Mouse (Mus musculus) erythroblast, embryonic 14.5 days (primary cell): Measurements from ENCODE around the gene Zfp853. TPM values are rescaled to one million over a fixed set of nuclear protein-coding genes. Genes with fewer than 3 reads are reported as not detected.

ENCODE experiments used
- H3K27me3 ChIP-seq: 2 replicates; pipeline ENCODE4 v1.6.1; 2012; ENCODE audit warnings: inconsistent platforms; ENCODE audit not compliant: control insufficient read depth
- H3K36me3 ChIP-seq: 2 replicates; pipeline ENCODE4 v1.6.1; 2012; ENCODE audit warnings: mild to moderate bottlenecking, inconsistent platforms; ENCODE audit not compliant: control insufficient read depth
- H3K4me1 ChIP-seq: 2 replicates; pipeline ENCODE4 v1.6.1; 2012; ENCODE audit warnings: inconsistent platforms; ENCODE audit not compliant: control insufficient read depth
- H3K4me3 ChIP-seq: replicated peaks from 2 replicates; pipeline ENCODE3; 2012; ENCODE audit warnings: moderate library complexity, mild to moderate bottlenecking, inconsistent platforms
- H3K9me3 ChIP-seq: 2 replicates; pipeline ENCODE4 v1.6.1; 2012; ENCODE audit warnings: low read length, inconsistent platforms, mixed read lengths; ENCODE audit not compliant: control insufficient read depth
- GATA1 ChIP-seq: IDR thresholded peaks from 2 replicates; pipeline ENCODE4 v1.6.1; 2012; ENCODE audit warnings: low read length, inconsistent platforms, mixed read lengths
- TAL1 ChIP-seq: IDR thresholded peaks from 3 replicates; pipeline ENCODE4 v1.6.1; 2012; ENCODE audit warnings: low read length, inconsistent platforms, mixed read lengths
- polyA plus RNA-seq: library from polyadenylated mRNA; stranded (reverse); fragments of >175 nt; gene quantifications from 2 replicates; pipeline ENCODE4 v1.2.3, GENCODE M21; 2012

Gene Zfp853
- polyA plus RNA-seq, result 0.01 TPM in 1 of 2 replicates, not detected in the other

DNA sequence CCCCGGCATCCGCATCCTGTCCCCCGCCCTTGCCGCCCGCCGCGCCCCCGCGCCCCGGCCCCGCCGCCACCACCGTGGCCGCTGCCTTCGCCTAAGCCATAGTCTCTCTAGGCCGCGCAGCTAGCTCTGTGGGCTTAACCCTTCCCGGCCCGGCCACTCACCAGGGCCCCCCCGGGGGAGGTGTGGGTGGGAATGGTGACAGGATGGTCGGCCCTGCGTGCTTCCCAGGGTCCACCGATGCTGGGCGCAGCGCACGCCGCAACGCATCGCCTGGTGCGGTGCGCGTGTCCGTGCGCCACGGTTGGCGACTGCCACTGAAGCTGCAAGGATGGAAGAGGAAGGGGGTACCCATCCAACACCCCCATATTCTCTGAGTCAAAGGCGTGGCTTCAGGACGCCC, at the start of gene Zfp853:
Gene Zfp853, minus strand, starts transcription at position 220 of the 400 bp plus-strand sequence.
- H3K9me3 ChIP-seq, result peaks cover 16% of the 10 kb centered on the region
- H3K4me3 ChIP-seq, result no peak within 1 kb of the TSS
- TF ChIP-seq GATA1 (no peak), TAL1 (no peak)
- H3K4me1 ChIP-seq, result no peaks in the 10 kb centered on the region; the same call in 1 of the 2 replicates
- no peaks in the 10 kb centered on the region; the same call in 1 of the 2 replicates for H3K36me3 ChIP-seq
- H3K27me3 ChIP-seq, result peaks cover 66% of the 10 kb centered on the region

DNA sequence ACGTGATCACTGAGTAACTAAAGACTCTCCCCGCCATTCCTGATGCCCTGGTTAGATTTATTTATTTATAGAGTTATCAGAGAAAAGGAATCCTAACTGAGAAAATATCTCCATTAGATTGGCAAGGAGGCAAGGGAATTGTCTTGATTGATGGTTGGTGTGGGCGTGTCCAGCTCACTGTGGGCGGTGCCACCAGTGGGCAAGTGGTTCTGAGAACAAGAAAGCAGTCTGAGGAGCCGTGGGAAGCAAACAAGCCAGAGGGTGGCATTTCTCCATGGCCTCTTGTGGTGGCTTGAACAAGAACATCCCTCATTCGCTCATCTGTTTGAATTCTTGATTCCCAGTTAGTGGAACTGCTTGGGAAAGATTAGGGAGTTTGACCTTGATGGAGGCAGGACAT, 46.2 kb upstream of the Zfp853 start:
- Histone ChIP-seq H3K36me3 (no peaks in the 10 kb centered on the region), H3K27me3 (peaks cover 5% of the 10 kb centered on the region), H3K4me3 (no peak overlapping the region), H3K9me3 (no peaks in the 10 kb centered on the region), H3K4me1 (no peaks in the 10 kb centered on the region)
- TF ChIP-seq TAL1 (no peak), GATA1 (no peak)

- Histone ChIP-seq H3K4me3 (no peak overlapping the region), H3K4me1 (peaks cover 2% of the 10 kb centered on the region; the same call in 1 of the 2 replicates), H3K9me3 (no peaks in the 10 kb centered on the region), H3K36me3 (no peaks in the 10 kb centered on the region), H3K27me3 (peaks cover 4% of the 10 kb centered on the region)
- no peak for TF ChIP-seq GATA1
Observed at GRCm38 (mm10) chr5:143336559-143336958, 43.1 kb upstream of the Zfp853 start.

DNA sequence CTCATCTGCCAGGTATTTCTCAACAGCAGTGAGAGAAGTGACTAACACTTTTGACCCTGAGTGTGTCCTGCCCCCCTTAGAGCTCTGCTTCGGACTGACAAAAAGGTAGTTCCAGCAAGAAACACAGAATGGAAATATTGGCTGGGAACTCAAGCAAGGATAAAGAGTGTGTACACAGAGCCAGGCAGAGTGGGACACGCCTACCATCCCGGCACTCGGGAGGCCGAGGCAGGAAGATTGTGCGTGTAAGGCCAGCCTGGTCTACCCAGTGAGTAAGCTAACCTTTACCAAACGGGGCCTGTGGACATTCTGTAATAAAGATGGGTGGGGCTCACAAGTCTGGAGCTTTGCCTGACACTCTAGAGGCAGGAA, 41.7 kb upstream of the Zfp853 start:
- Histone ChIP-seq H3K36me3 (no peaks in the 10 kb centered on the region), H3K27me3 (peaks cover 4% of the 10 kb centered on the region; the same call in 1 of the 2 replicates), H3K4me1 (peaks cover 5% of the 10 kb centered on the region), H3K9me3 (no peaks in the 10 kb centered on the region), H3K4me3 (no peak overlapping the region)
- no peak for TF ChIP-seq TAL1
- TF ChIP-seq GATA1, result no peak

DNA sequence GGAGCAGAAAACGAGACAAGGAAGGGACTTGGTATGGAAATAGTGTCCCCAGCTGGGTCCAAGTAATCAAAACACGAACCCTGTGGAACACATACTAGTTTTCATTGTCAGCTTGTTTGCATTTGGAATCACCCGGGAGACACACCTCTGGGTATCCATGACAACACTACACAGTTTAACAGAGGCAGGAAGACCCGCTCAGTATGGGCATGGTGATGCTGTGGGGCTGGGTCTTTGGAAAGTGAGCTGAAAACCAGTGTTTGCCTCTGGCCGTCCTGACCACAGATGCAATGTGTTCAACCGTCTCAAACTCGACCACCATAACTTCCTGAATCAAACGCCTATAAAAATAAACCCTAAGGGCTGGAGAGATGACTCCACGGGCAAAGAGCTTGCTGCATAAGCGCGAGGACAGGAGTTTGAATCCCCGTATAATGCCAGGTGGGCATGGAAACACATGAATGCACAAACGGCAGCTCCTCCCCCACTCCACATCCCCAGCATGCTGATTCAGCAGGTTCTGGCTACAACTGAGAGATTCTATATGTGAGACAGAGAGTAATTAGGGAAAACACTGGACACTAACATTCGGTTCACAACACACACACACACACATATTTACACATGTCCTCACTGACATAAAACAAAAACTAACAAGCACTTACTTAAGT, 41.1 kb upstream of the Zfp853 start:
- no peaks in the 10 kb centered on the region for H3K9me3 ChIP-seq
- no peaks in the 10 kb centered on the region for H3K36me3 ChIP-seq
- H3K4me3 ChIP-seq, result no peak overlapping the region

GRCm38 (mm10) chr5:143333872-143334271, 40.4 kb upstream of the Zfp853 start:
- TF ChIP-seq GATA1 (no peak), TAL1 (no peak)
- Histone ChIP-seq H3K4me3 (no peak overlapping the region), H3K4me1 (peaks cover 12% of the 10 kb centered on the region), H3K36me3 (no peaks in the 10 kb centered on the region), H3K27me3 (peaks cover 4% of the 10 kb centered on the region; the same call in 1 of the 2 replicates), H3K9me3 (no peaks in the 10 kb centered on the region)

More for the DNA sequence above, 41.1 kb upstream of the Zfp853 start:
- Histone ChIP-seq H3K27me3 (peaks cover 4% of the 10 kb centered on the region; the same call in 1 of the 2 replicates), H3K4me1 (peaks cover 10% of the 10 kb centered on the region)
- TF ChIP-seq TAL1 (no peak), GATA1 (no peak)

DNA sequence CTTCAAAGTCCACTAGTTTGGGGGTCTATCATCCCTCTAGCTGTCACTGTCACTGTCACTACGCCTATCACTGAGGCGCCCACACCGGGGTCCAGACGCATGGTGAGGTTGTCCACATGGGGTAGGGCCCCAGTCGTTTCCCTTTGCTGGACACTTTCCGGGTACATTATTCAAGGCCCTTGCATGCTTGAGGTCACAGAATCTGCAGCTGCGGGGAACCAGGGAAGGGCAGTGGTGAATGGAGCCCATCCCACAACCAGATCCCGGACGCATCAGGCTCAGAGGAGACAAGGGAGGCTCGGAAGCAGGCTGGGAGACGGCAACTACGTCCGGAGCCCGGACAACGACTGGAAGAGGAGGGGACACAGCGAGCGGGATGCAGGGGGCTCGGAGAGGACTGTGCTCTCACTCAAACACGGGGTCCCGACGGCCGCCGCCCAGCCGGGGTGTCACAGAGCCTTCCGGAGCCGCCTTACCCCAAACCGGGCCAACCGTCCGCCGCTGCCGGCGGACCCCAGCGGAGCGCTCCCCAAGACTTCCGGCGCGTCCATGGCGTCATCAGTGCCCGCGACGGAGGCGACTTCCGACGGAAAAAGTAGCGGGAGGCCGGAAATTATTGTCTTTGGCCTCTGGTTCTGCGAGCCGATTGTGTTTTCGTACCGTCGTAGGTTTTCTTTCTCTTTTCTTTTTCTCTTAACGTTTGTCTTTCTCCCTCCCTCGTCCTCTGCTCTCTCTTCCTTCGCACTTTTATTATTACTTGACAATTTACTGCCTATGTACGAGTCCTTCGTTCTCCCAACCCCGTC, 35.5 kb upstream of the Zfp853 start, which contains the start of gene Zdhhc4:
Gene Zdhhc4, minus strand, starts transcription at position 567 of the 806 bp plus-strand sequence.
- H3K4me1 ChIP-seq, result peaks cover 29% of the 10 kb centered on the region

GRCm38 (mm10) chr5:143317288-143317610, 23.8 kb upstream of the Zfp853 start:
- Histone ChIP-seq H3K9me3 (no peaks in the 10 kb centered on the region), H3K4me1 (peaks cover 34% of the 10 kb centered on the region), H3K36me3 (peaks cover 81% of the 10 kb centered on the region), H3K4me3 (no peak overlapping the region), H3K27me3 (no peaks in the 10 kb centered on the region)
- TF ChIP-seq GATA1 (no peak), TAL1 (no peak)

More for the DNA sequence above, 35.5 kb upstream of the Zfp853 start, which contains the start of gene Zdhhc4:
- H3K36me3 ChIP-seq, result peaks cover 35% of the 10 kb centered on the region
- no peaks in the 10 kb centered on the region for H3K9me3 ChIP-seq
- no peaks in the 10 kb centered on the region for H3K27me3 ChIP-seq
- peak within 1 kb of the TSS; percentile 79 for H3K4me3 ChIP-seq
- TF ChIP-seq GATA1 (no peak), TAL1 (no peak)

- H3K36me3 ChIP-seq, result peaks cover 81% of the 10 kb centered on the region
- no peaks in the 10 kb centered on the region for H3K27me3 ChIP-seq
- H3K4me1 ChIP-seq, result peaks cover 38% of the 10 kb centered on the region
- no peak overlapping the region for H3K4me3 ChIP-seq
- TF ChIP-seq TAL1, result no peak
- no peak for TF ChIP-seq GATA1
- H3K9me3 ChIP-seq, result no peaks in the 10 kb centered on the region
Observed at GRCm38 (mm10) chr5:143316605-143317287, 23.3 kb upstream of the Zfp853 start.
